Mouse (Mus musculus) gastrocnemius, adult 2 months (tissue): Measurements from ENCODE around the gene Hexdc. TPM values are rescaled to one million over a fixed set of nuclear protein-coding genes. Genes with fewer than 3 reads are reported as not detected.

Source experiments
- DNase-seq: peaks from one replicate; pipeline ENCODE4 v3.0.0; 2022
- H3K27ac ChIP-seq: fragments of 200-600 bp; 2 replicates; pipeline ENCODE4 v1.8.1; 2022; ENCODE audit warnings: mild to moderate bottlenecking
- H3K4me3 ChIP-seq: fragments of 200-600 bp; 2 replicates; pipeline ENCODE4 v1.8.1; 2022; ENCODE audit warnings: mild to moderate bottlenecking, moderate library complexity
- CTCF ChIP-seq: fragments of 200-600 bp; IDR thresholded peaks from 2 replicates; pipeline ENCODE4 v1.8.1; 2022; ENCODE audit warnings: antibody characterized with exemption, mild to moderate bottlenecking, moderate library complexity
- intact Hi-C: fragments of 180-260 bp; cut with DNase I; formaldehyde crosslinking; loops from one replicate; pipeline ENCODE4 v1.15.1; 2025
- total RNA-seq, 2 experiments: library from RNA; stranded (reverse); gene quantifications; 2 replicates each; pipeline ENCODE4 v1.2.3; 2021

Hexdc gene
- total RNA-seq, 2 experiments from 2014 or later, result 7.5 to 9.6 TPM

GRCm38 (mm10) chr11:121198622-121199021 lies 5.6 kb upstream of the Hexdc start:
- Histone ChIP-seq H3K27ac (no peak overlapping the region), H3K4me3 (no peak overlapping the region)
- intact Hi-C loops, result no loop called here
- no peak for DNase-seq
- TF ChIP-seq CTCF, result no peak

- TF ChIP-seq CTCF, result no peak
- intact Hi-C loops, result loop anchor here (5.0 kb wide), 2 partner anchors 148 to 183 kb away; no protein-coding TSS in a partner anchor
These were observed 4.4 kb upstream of the Hexdc start for GRCm38 (mm10) chr11:121199851-121200250.

GRCm38 (mm10) chr11:121200781-121201180 lies 3.5 kb upstream of the Hexdc start:
- TF ChIP-seq CTCF, result no peak
- intact Hi-C loops, result loop anchor here (5.0 kb wide), 2 partner anchors 148 to 183 kb away; no protein-coding TSS in a partner anchor
- DNase-seq, result no peak

More at GRCm38 (mm10) chr11:121199851-121200250, 4.4 kb upstream of the Hexdc start:
- H3K27ac ChIP-seq, result no peak overlapping the region
- DNase-seq, result no peak
- H3K4me3 ChIP-seq, result no peak overlapping the region

GRCm38 (mm10) chr11:121201436-121202198 lies 2.6 kb upstream of the Hexdc start:
- peak; percentile 52 for DNase-seq
- intact Hi-C loops, result loop anchor here (5.0 kb wide), 2 partner anchors 149 to 184 kb away; no protein-coding TSS in a partner anchor
- TF ChIP-seq CTCF, result peak; percentile 72

More at GRCm38 (mm10) chr11:121200781-121201180, 3.5 kb upstream of the Hexdc start:
- H3K27ac ChIP-seq, result no peak overlapping the region
- H3K4me3 ChIP-seq, result no peak overlapping the region

GRCm38 (mm10) chr11:121203859-121204160 lies 423 bp upstream of the Hexdc start:
- Histone ChIP-seq H3K27ac (peak overlapping the region; percentile 94), H3K4me3 (peak overlapping the region; percentile 83)
- no peak for TF ChIP-seq CTCF
- DNase-seq, result no peak
- intact Hi-C loops, result loop anchor here (5.0 kb wide), 2 partner anchors 152 to 187 kb away; no protein-coding TSS in a partner anchor

More at GRCm38 (mm10) chr11:121201436-121202198, 2.6 kb upstream of the Hexdc start:
- no peak overlapping the region for H3K27ac ChIP-seq
- no peak overlapping the region for H3K4me3 ChIP-seq

GRCm38 (mm10) chr11:121216831-121217230 lies 12.6 kb downstream of the Hexdc start:
- H3K4me3 ChIP-seq, result no peak overlapping the region
- TF ChIP-seq CTCF, result no peak
- intact Hi-C loops, result no loop called here
- peak; percentile 77 for DNase-seq
- H3K27ac ChIP-seq, result peak overlapping the region; percentile 69

- DNase-seq, result no peak
- TF ChIP-seq CTCF, result no peak
- Histone ChIP-seq H3K27ac (no peak overlapping the region), H3K4me3 (no peak overlapping the region)
- intact Hi-C loops, result no loop called here
These were observed 15.5 kb downstream of the Hexdc start for GRCm38 (mm10) chr11:121219776-121220175.

- Histone ChIP-seq H3K4me3 (no peak overlapping the region), H3K27ac (no peak overlapping the region)
- intact Hi-C loops, result no loop called here
- TF ChIP-seq CTCF, result no peak
- no peak for DNase-seq
These were observed 16.5 kb downstream of the Hexdc start for GRCm38 (mm10) chr11:121220771-121221170.

- H3K4me3 ChIP-seq, result no peak overlapping the region
- no peak overlapping the region for H3K27ac ChIP-seq
- intact Hi-C loops, result no loop called here
- TF ChIP-seq CTCF, result no peak
- no peak for DNase-seq
These were observed 17.2 kb downstream of the Hexdc start for GRCm38 (mm10) chr11:121221321-121222010.

- H3K4me3 ChIP-seq, result peak overlapping the region; percentile 73
- intact Hi-C loops, result no loop called here
- DNase-seq, result no peak
- H3K27ac ChIP-seq, result peak overlapping the region; percentile 93
- TF ChIP-seq CTCF, result no peak
These were observed 24.1 kb downstream of the Hexdc start for GRCm38 (mm10) chr11:121228129-121229017.

GRCm38 (mm10) chr11:121229018-121229439 lies 24.8 kb downstream of the Hexdc start, which contains the start of gene Cybc1:
Gene Cybc1 (minus strand): TSS chr11:121229322.
- peak; percentile 26; the same call in 1 of the 2 replicates for TF ChIP-seq CTCF
- Histone ChIP-seq H3K27ac (peak within 1 kb of the TSS; percentile 93), H3K4me3 (peak within 1 kb of the TSS; percentile 73)
- DNase-seq, result peak; percentile 75
- intact Hi-C loops, result no loop called here

GRCm38 (mm10) chr11:121231191-121231590 lies 27.0 kb downstream of the Hexdc start:
- Histone ChIP-seq H3K27ac (peak overlapping the region; percentile 28; the same call in 1 of the 2 replicates), H3K4me3 (no peak overlapping the region)
- intact Hi-C loops, result no loop called here
- TF ChIP-seq CTCF, result no peak
- no peak for DNase-seq
